Mouse (Mus musculus) myocyte (in vitro differentiated cells): ENCODE results near the gene Lce1a1. TPM values are rescaled to one million over a fixed set of nuclear protein-coding genes. Genes with fewer than 3 reads are reported as not detected.
"Not testable (repeated sequence)": the region's sequence is repeated elsewhere in the genome, so short reads cannot be mapped to it uniquely, and the experiment has no call there.

Source experiments
- H3K27me3 ChIP-seq: one replicate; pipeline ENCODE4 v1.6.1; 2011; ENCODE audit not compliant: control insufficient read depth, insufficient read depth, insufficient read length
- H3K36me3 ChIP-seq: one replicate; pipeline ENCODE4 v1.6.1; 2011; ENCODE audit not compliant: control insufficient read depth, insufficient read depth
- H3K4me2 ChIP-seq: one replicate; pipeline ENCODE4 v1.6.1; 2011; ENCODE audit warnings: low read depth, control low read depth
- H3K4me3 ChIP-seq: one replicate; pipeline ENCODE4 v1.5.1; 2011; ENCODE audit warnings: mild to moderate bottlenecking, control low read depth, moderate library complexity
- H3K79me2 ChIP-seq: one replicate; pipeline ENCODE4 v1.6.1; 2011; ENCODE audit not compliant: control insufficient read depth, insufficient read depth
- H3ac ChIP-seq: one replicate; pipeline ENCODE4 v1.6.1; 2011; ENCODE audit not compliant: control insufficient read depth, insufficient read length
- CEBPB ChIP-seq: IDR thresholded peaks from 2 replicates; pipeline ENCODE4 v1.6.1; 2011; ENCODE audit warnings: mild to moderate bottlenecking, moderate library complexity; ENCODE audit not compliant: poor library complexity, insufficient read depth, severe bottlenecking
- E2F4 ChIP-seq: IDR thresholded peaks from one replicate; pipeline ENCODE4 v1.6.1; 2011; ENCODE audit warnings: mild to moderate bottlenecking, control low read depth, moderate library complexity; ENCODE audit not compliant: insufficient read depth
- MAX ChIP-seq: IDR thresholded peaks from one replicate; pipeline ENCODE4 v1.6.1; 2011; ENCODE audit warnings: low read depth, mild to moderate bottlenecking, control low read depth
- MYOD1 ChIP-seq, 3 experiments: IDR thresholded peaks; one replicate each; pipeline ENCODE4 v1.6.1; 2011; ENCODE audit warnings: control low read depth in 2 of 3, low read depth in 2 of 3, mild to moderate bottlenecking in 2 of 3, moderate library complexity in 1 of 3; ENCODE audit not compliant: insufficient read length in 2 of 3, control insufficient read depth in 1 of 3
- MYOG ChIP-seq, 3 experiments: IDR thresholded peaks; one replicate each; pipeline ENCODE4 v1.6.1; 2011; ENCODE audit warnings: control low read depth in 2 of 3, low read depth in 2 of 3, mild to moderate bottlenecking in 2 of 3; ENCODE audit not compliant: insufficient read length in 2 of 3, control insufficient read depth in 1 of 3, insufficient read depth in 1 of 3
- POLR2A ChIP-seq: IDR thresholded peaks from one replicate; pipeline ENCODE4 v1.6.1; 2011; ENCODE audit warnings: low read depth, mild to moderate bottlenecking, control low read depth, moderate library complexity; ENCODE audit not compliant: insufficient read length
- POLR2AphosphoS2 ChIP-seq: IDR thresholded peaks from one replicate; pipeline ENCODE4 v1.6.1; 2011; ENCODE audit warnings: low read depth, control low read depth; ENCODE audit not compliant: insufficient read length
- REST ChIP-seq: IDR thresholded peaks from one replicate; pipeline ENCODE4 v1.6.1; 2011; ENCODE audit warnings: mild to moderate bottlenecking, control low read depth, moderate library complexity; ENCODE audit not compliant: insufficient read depth, insufficient read length
- SRF ChIP-seq: IDR thresholded peaks from one replicate; pipeline ENCODE4 v1.6.1; 2011; ENCODE audit warnings: low read depth; ENCODE audit not compliant: control insufficient read depth, insufficient read length
- TCF12 ChIP-seq: IDR thresholded peaks from one replicate; pipeline ENCODE4 v1.6.1; 2011; ENCODE audit warnings: mild to moderate bottlenecking, control low read depth; ENCODE audit not compliant: poor library complexity, insufficient read depth, severe bottlenecking
- TCF3 ChIP-seq: IDR thresholded peaks from one replicate; pipeline ENCODE4 v1.6.1; 2011; ENCODE audit warnings: low read depth, control low read depth; ENCODE audit not compliant: insufficient read length
- USF1 ChIP-seq: IDR thresholded peaks from one replicate; pipeline ENCODE4 v1.6.1; 2011; ENCODE audit warnings: low read depth, mild to moderate bottlenecking, control low read depth, moderate library complexity
- polyA plus RNA-seq: library from polyadenylated mRNA; unstranded; fragments of >200 nt; fragmentation: generic; extraction: Trizol; gene quantifications from one replicate; pipeline ENCODE4 v1.2.1, GENCODE M21; 2012; ENCODE audit warnings: missing spikeins

Lce1a1 gene
- polyA plus RNA-seq = not detected

GRCm38 (mm10) chr3:92648207-92648606 lies at the start of gene Lce1a1:
Gene Lce1a1 (minus strand): TSS chr3:92648307.
- Histone ChIP-seq H3K4me2 (no peak within 1 kb of the TSS), H3ac (no peak within 1 kb of the TSS), H3K36me3 (no peaks in the 10 kb centered on the region), H3K27me3 (no peaks in the 10 kb centered on the region), H3K4me3 (no peak within 1 kb of the TSS), H3K79me2 (no peaks in the 10 kb centered on the region)
- no peak for TF ChIP-seq TCF3
- TF ChIP-seq MYOD1 (IDR thresholded peaks at IDR 0.05; ENCODE audit: control insufficient read depth in 1 of 3, insufficient read length in 2 of 3, low read depth in 2 of 3) = no peak
- no peak for TF ChIP-seq MAX

- H3K27me3 ChIP-seq = no peaks in the 10 kb centered on the region
- H3K36me3 ChIP-seq = no peaks in the 10 kb centered on the region
- no peak overlapping the region for H3ac ChIP-seq
- no peaks in the 10 kb centered on the region for H3K79me2 ChIP-seq
- no peak overlapping the region for H3K4me2 ChIP-seq
- H3K4me3 ChIP-seq = no peak overlapping the region
- no peak for TF ChIP-seq TCF3
Observed at GRCm38 (mm10) chr3:92694613-92695012, 46.5 kb upstream of the Lce1a1 start.

- TF ChIP-seq MYOD1 (IDR thresholded peaks at IDR 0.05; ENCODE audit: control insufficient read depth in 1 of 3, insufficient read length in 2 of 3, low read depth in 2 of 3) (peak in 1 of 3 experiments; percentile 13), SRF (no peak), CEBPB (0 out of 2 replicates have a peak, but pooled peaks have one; percentile 53), MAX (no peak)
- H3ac ChIP-seq = no peak overlapping the region
Observed at GRCm38 (mm10) chr3:92691688-92692087, 43.6 kb upstream of the Lce1a1 start.

GRCm38 (mm10) chr3:92689154-92689553 lies 41.0 kb upstream of the Lce1a1 start:
- H3K4me2 ChIP-seq, H3K36me3 ChIP-seq, H3ac ChIP-seq, H3K27me3 ChIP-seq, H3K4me3 ChIP-seq, H3K79me2 ChIP-seq: not testable (repeated sequence)

More at GRCm38 (mm10) chr3:92691688-92692087, 43.6 kb upstream of the Lce1a1 start:
- H3K79me2 ChIP-seq = no peaks in the 10 kb centered on the region
- peak overlapping the region; percentile 54 for H3K4me2 ChIP-seq
- no peaks in the 10 kb centered on the region for H3K27me3 ChIP-seq
- H3K36me3 ChIP-seq = no peaks in the 10 kb centered on the region
- H3K4me3 ChIP-seq = no peak overlapping the region

GRCm38 (mm10) chr3:92687110-92687509 lies 39.0 kb upstream of the Lce1a1 start, which contains the start of gene Lce1d:
Gene Lce1d (minus strand): TSS chr3:92687210.
- Histone ChIP-seq H3K27me3 (no peaks in the 10 kb centered on the region), H3K4me2 (no peak within 1 kb of the TSS), H3K79me2 (no peaks in the 10 kb centered on the region), H3ac (no peak within 1 kb of the TSS), H3K36me3 (no peaks in the 10 kb centered on the region), H3K4me3 (no peak within 1 kb of the TSS)
- TF ChIP-seq SRF = no peak
- no peak for TF ChIP-seq TCF12
- TF ChIP-seq POLR2AphosphoS2 = no peak
- TF ChIP-seq E2F4 = no peak
- TF ChIP-seq MYOG (IDR thresholded peaks at IDR 0.05; ENCODE audit: control insufficient read depth in 1 of 3, insufficient read depth in 1 of 3, insufficient read length in 2 of 3, low read depth in 2 of 3) = no peak
- no peak for TF ChIP-seq CEBPB
- TF ChIP-seq REST = no peak
- no peak for TF ChIP-seq MAX
- TF ChIP-seq MYOD1 (IDR thresholded peaks at IDR 0.05; ENCODE audit: control insufficient read depth in 1 of 3, insufficient read length in 2 of 3, low read depth in 2 of 3) = no peak
- no peak for TF ChIP-seq POLR2A
- no peak for TF ChIP-seq TCF3
- no peak for TF ChIP-seq USF1

- H3K27me3 ChIP-seq = no peaks in the 10 kb centered on the region
- H3K79me2 ChIP-seq = no peaks in the 10 kb centered on the region
- H3K4me2 ChIP-seq = no peak within 1 kb of the TSS
- no peak within 1 kb of the TSS for H3K4me3 ChIP-seq
- TF ChIP-seq CEBPB = no peak
- no peak for TF ChIP-seq MYOG (IDR thresholded peaks at IDR 0.05; ENCODE audit: control insufficient read depth in 1 of 3, insufficient read depth in 1 of 3, insufficient read length in 2 of 3, low read depth in 2 of 3)
- no peak for TF ChIP-seq REST
- TF ChIP-seq TCF3 = no peak
- no peak for TF ChIP-seq USF1
- TF ChIP-seq TCF12 = no peak
- no peaks in the 10 kb centered on the region for H3K36me3 ChIP-seq
- no peak within 1 kb of the TSS for H3ac ChIP-seq
Observed at GRCm38 (mm10) chr3:92678947-92679346, 30.8 kb upstream of the Lce1a1 start, which contains the start of gene Lce1c. Gene Lce1c (plus strand): TSS chr3:92679247.
